Mouse (Mus musculus) heart, adult 18-20 months (tissue): ENCODE measurements at regions not wholly inside any gene's neighbourhood (a gene's known extent, or its start where the extent isn't known, plus 50 kb on each side); places are given as distances from the start of the nearest gene placed in this dataset.

ENCODE experiments used
- DNase-seq, 2 experiments: peaks; one replicate each; pipeline ENCODE4 v3.0.0; 2021 to 2022; ENCODE audit warnings: mixed read lengths in 1 of 2

- peak in 1 of 2 experiments; percentile 11 for DNase-seq
Measured at GRCm38 (mm10) chr15:59836631-59837030, 179.8 kb downstream of the 4933412E24Rik start.

GRCm38 (mm10) chr15:59833232-59833631, 183.2 kb downstream of the 4933412E24Rik start:
- DNase-seq, result no peak

GRCm38 (mm10) chr15:59831481-59831880, 184.9 kb downstream of the 4933412E24Rik start:
- no peak for DNase-seq

- no peak for DNase-seq
Measured at GRCm38 (mm10) chr15:59830553-59831462, 185.6 kb downstream of the 4933412E24Rik start.

GRCm38 (mm10) chr15:59828421-59828820, 188.0 kb downstream of the 4933412E24Rik start:
- DNase-seq, result peak; percentile 87 to 88

GRCm38 (mm10) chr15:59826164-59826950, 190.1 kb downstream of the 4933412E24Rik start:
- no peak for DNase-seq

- DNase-seq, result no peak
Measured at GRCm38 (mm10) chr15:59823921-59824320, 192.5 kb downstream of the 4933412E24Rik start.

- peak in 1 of 2 experiments; percentile 32 for DNase-seq
Measured at GRCm38 (mm10) chr15:59822995-59823681, 193.3 kb downstream of the 4933412E24Rik start.

- no peak for DNase-seq
Measured at GRCm38 (mm10) chr15:59820317-59820716, 196.1 kb downstream of the 4933412E24Rik start.

GRCm38 (mm10) chr15:59816031-59816430, 200.4 kb downstream of the 4933412E24Rik start:
- no peak for DNase-seq

- no peak for DNase-seq
Measured at GRCm38 (mm10) chr15:59811566-59811965, 204.8 kb downstream of the 4933412E24Rik start.

GRCm38 (mm10) chr15:59809361-59809760, 207.1 kb downstream of the 4933412E24Rik start:
- DNase-seq, result no peak

GRCm38 (mm10) chr15:59807723-59808122, 208.7 kb downstream of the 4933412E24Rik start:
- no peak for DNase-seq

GRCm38 (mm10) chr15:59805771-59806170, 210.6 kb downstream of the 4933412E24Rik start:
- DNase-seq, result no peak

GRCm38 (mm10) chr15:59804821-59805220, 211.6 kb downstream of the 4933412E24Rik start:
- DNase-seq, result no peak

- no peak for DNase-seq
Measured at GRCm38 (mm10) chr15:59804394-59804793, 212.0 kb downstream of the 4933412E24Rik start.

GRCm38 (mm10) chr15:59802276-59802675, 214.1 kb downstream of the 4933412E24Rik start:
- no peak for DNase-seq

- DNase-seq, result no peak
Measured at GRCm38 (mm10) chr15:59799124-59799815, 217.1 kb downstream of the 4933412E24Rik start.

- no peak for DNase-seq
Measured at GRCm38 (mm10) chr15:59798486-59798885, 217.9 kb downstream of the 4933412E24Rik start.

- DNase-seq, result peak; percentile 39 to 68
Measured at GRCm38 (mm10) chr15:59795717-59796116, 220.7 kb downstream of the 4933412E24Rik start.

GRCm38 (mm10) chr15:59794871-59795270, 221.5 kb downstream of the 4933412E24Rik start:
- DNase-seq, result no peak
